Mouse (Mus musculus): ENCODE results near the gene Phox2a. TPM values are rescaled to one million over a fixed set of nuclear protein-coding genes. Genes with fewer than 3 reads are reported as not detected.

The Phox2a gene
- total and polyA plus RNA-seq, 3 experiments = not detected

DNA sequence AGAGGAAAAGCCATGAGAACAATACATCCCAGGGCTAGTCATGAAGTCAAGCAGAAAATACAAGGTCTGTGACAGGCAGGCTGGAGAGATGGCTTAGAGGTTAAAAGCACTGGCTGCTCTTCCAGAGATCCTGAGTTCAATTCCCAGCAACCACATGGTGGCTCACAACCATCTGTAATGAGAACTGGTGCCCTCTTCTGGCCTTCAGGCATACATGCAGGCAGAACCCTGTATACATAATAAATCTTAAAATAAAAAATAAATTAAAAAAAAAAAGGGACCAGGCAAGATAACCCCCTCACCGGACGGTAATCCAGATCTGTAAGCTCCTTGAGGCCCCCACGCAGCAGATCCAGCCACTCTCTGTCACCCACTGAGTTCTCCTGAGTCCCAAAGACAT lies 12.3 kb downstream of the Phox2a start:
- no peak overlapping the region for H3K27ac ChIP-seq (ENCODE audit: control insufficient read depth, low read depth, low read length)
- DNase-seq (ENCODE audit: low read depth, low spot score) = peak; percentile 38
- no peak overlapping the region for H3K4me3 ChIP-seq (ENCODE audit: control insufficient read depth in 1 of 2, insufficient read depth in 1 of 2, low read depth in 2 of 2, low read length in 2 of 2)
- no peak overlapping the region for H3K9ac ChIP-seq (ENCODE audit: control insufficient read depth, low read depth, low read length, poor library complexity, severe bottlenecking)
- no peaks in the 10 kb centered on the region for H3K79me2 ChIP-seq (ENCODE audit: control insufficient read depth, insufficient read depth, low read length, poor library complexity)
- H3K9me3 ChIP-seq (replicated peaks; ENCODE audit: insufficient read depth, low read length) = no peaks in the 10 kb centered on the region
- H3K36me3 ChIP-seq (ENCODE audit: control insufficient read depth in 1 of 2, insufficient read depth in 2 of 2, low read length in 2 of 2) = no peaks in the 10 kb centered on the region; a peak in 1 of 4 replicates
- peak in 2 of 3 experiments; percentile 3 to 27; a peak in 2 of 6 replicates for TF ChIP-seq CTCF (IDR thresholded peaks at IDR 0.05 in 2 of 3, conservative IDR thresholded peaks at IDR 0.05 in 1 of 3; ENCODE audit: control insufficient read depth in 1 of 3, insufficient read depth in 1 of 3, low read depth in 2 of 3, low read length in 3 of 3, poor library complexity in 1 of 3, severe bottlenecking in 1 of 3)
- TF ChIP-seq GABPA (IDR thresholded peaks at IDR 0.05; ENCODE audit: low read depth, low read length) = no peak
- TF ChIP-seq SMC3 (IDR thresholded peaks at IDR 0.05; ENCODE audit: low read depth, low read length) = peak; percentile 26; the same call in 1 of the 2 replicates
- peak; percentile 57 for TF ChIP-seq ZNF384 (IDR thresholded peaks at IDR 0.05; ENCODE audit: low read depth, low read length)
- H3K4me1 ChIP-seq (ENCODE audit: control insufficient read depth in 1 of 2, insufficient read depth in 2 of 2, low read length in 2 of 2) = 0 out of 4 replicates have a peak, but pooled peaks cover 0 to 3% of the 10 kb centered on the region in 2 experiments
- no peaks in the 10 kb centered on the region for H3K27me3 ChIP-seq (ENCODE audit: control insufficient read depth in 1 of 2, insufficient read depth in 2 of 2, low read length in 2 of 2)

DNA sequence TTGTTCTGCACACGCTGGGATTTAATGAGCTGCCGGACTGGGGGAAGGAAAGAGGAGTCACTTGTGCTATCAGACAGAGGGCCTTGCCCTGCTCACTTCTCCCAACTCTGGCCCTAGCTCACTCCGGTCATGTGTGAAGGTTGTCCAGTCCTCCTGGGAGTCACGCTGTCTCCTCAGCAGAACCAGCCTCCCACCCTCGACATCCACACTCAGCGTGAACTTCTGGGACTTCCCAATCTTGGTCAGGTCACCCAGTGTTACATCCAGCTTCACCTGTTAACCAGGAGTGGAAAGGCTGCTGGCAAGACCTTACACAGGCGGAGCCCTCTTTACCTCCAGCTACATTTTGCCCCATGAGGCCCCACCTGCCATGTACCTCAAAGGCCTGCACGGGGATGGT lies 13.3 kb downstream of the Phox2a start:
- Histone ChIP-seq H3K9ac (ENCODE audit: control insufficient read depth, low read depth, low read length, poor library complexity, severe bottlenecking) (no peak overlapping the region), H3K9me3 (replicated peaks; ENCODE audit: insufficient read depth, low read length) (no peaks in the 10 kb centered on the region), H3K79me2 (ENCODE audit: control insufficient read depth, insufficient read depth, low read length, poor library complexity) (no peaks in the 10 kb centered on the region; the same call in 1 of the 2 replicates), H3K27ac (ENCODE audit: control insufficient read depth, low read depth, low read length) (no peak overlapping the region), H3K4me1 (ENCODE audit: control insufficient read depth in 1 of 2, insufficient read depth in 2 of 2, low read length in 2 of 2) (0 out of 4 replicates have a peak, but pooled peaks cover 0 to 5% of the 10 kb centered on the region in 2 experiments), H3K4me3 (ENCODE audit: control insufficient read depth in 1 of 2, insufficient read depth in 1 of 2, low read depth in 2 of 2, low read length in 2 of 2) (no peak overlapping the region), H3K27me3 (ENCODE audit: control insufficient read depth in 1 of 2, insufficient read depth in 2 of 2, low read length in 2 of 2) (no peaks in the 10 kb centered on the region), H3K36me3 (ENCODE audit: control insufficient read depth in 1 of 2, insufficient read depth in 2 of 2, low read length in 2 of 2) (no peaks in the 10 kb centered on the region)
- no peak for TF ChIP-seq BHLHE40 (IDR thresholded peaks at IDR 0.05; ENCODE audit: borderline replicate concordance, low read depth, low read length)
- TF ChIP-seq TAL1 (IDR thresholded peaks at IDR 0.05; ENCODE audit: low read length) = no peak
- TF ChIP-seq POLR2A (IDR thresholded peaks at IDR 0.05; ENCODE audit: control insufficient read depth in 1 of 2, insufficient read depth in 1 of 2, low read depth in 1 of 2, low read length in 2 of 2, poor library complexity in 1 of 2) = no peak
- TF ChIP-seq POLR2AphosphoS2 (IDR thresholded peaks at IDR 0.05; ENCODE audit: low read length) = no peak
- TF ChIP-seq CTCF (IDR thresholded peaks at IDR 0.05 in 2 of 3, conservative IDR thresholded peaks at IDR 0.05 in 1 of 3; ENCODE audit: control insufficient read depth in 1 of 3, insufficient read depth in 1 of 3, low read depth in 2 of 3, low read length in 3 of 3, poor library complexity in 1 of 3, severe bottlenecking in 1 of 3) = no peak
- TF ChIP-seq ZNF384 (IDR thresholded peaks at IDR 0.05; ENCODE audit: low read depth, low read length) = no peak
- TF ChIP-seq CHD2 (IDR thresholded peaks at IDR 0.05; ENCODE audit: low read length) = no peak
- no peak for TF ChIP-seq TCF12 (IDR thresholded peaks at IDR 0.05; ENCODE audit: low read depth, low read length)
- no peak for TF ChIP-seq MYB (IDR thresholded peaks at IDR 0.05; ENCODE audit: low read depth, low read length)
- TF ChIP-seq E2F4 (IDR thresholded peaks at IDR 0.05; ENCODE audit: borderline replicate concordance, low read depth, low read length) = no peak
- no peak for TF ChIP-seq NRF1 (IDR thresholded peaks at IDR 0.05; ENCODE audit: insufficient read depth, low read depth, low read length, poor library complexity, severe bottlenecking)
- TF ChIP-seq ZC3H11A (IDR thresholded peaks at IDR 0.05; ENCODE audit: low read depth, low read length) = no peak
- no peak for TF ChIP-seq ETS1 (IDR thresholded peaks at IDR 0.05; ENCODE audit: low read depth, low read length)
- no peak for TF ChIP-seq MAFK (IDR thresholded peaks at IDR 0.05; ENCODE audit: borderline replicate concordance, low read depth, low read length)
- no peak for TF ChIP-seq SIN3A (IDR thresholded peaks at IDR 0.05; ENCODE audit: low read length)
- no peak for TF ChIP-seq NELFE (IDR thresholded peaks at IDR 0.05; ENCODE audit: low read depth, low read length)
- TF ChIP-seq GABPA (IDR thresholded peaks at IDR 0.05; ENCODE audit: low read depth, low read length) = no peak
- TF ChIP-seq MXI1 (IDR thresholded peaks at IDR 0.05; ENCODE audit: low read depth, low read length) = no peak
- TF ChIP-seq MAX (IDR thresholded peaks at IDR 0.05; ENCODE audit: low read length) = no peak
- DNase-seq (ENCODE audit: low read depth, low spot score) = no peak
